Mouse (Mus musculus): Measurements from ENCODE around the gene Colgalt1. TPM values are rescaled to one million over a fixed set of nuclear protein-coding genes. Genes with fewer than 3 reads are reported as not detected.
A peak's percentile ranks its signal among the peaks of the same experiment; 100 is the strongest.

Colgalt1 gene
- polyA plus RNA-seq, 1 experiment, result 0.72 TPM

GRCm38 (mm10) chr8:71668220-71668975 lies 57.6 kb downstream of the Colgalt1 start:
- no peak for TF ChIP-seq TAL1 (IDR thresholded peaks at IDR 0.05; ENCODE audit: low read length)
- TF ChIP-seq GATA1 (IDR thresholded peaks at IDR 0.05; ENCODE audit: low read length), result no peak
- Histone ChIP-seq H3K27me3 (ENCODE audit: control insufficient read depth) (peaks cover 64% of the 10 kb centered on the region), H3K4me3 (replicated peaks) (no peak overlapping the region), H3K9me3 (ENCODE audit: control insufficient read depth, low read length) (no peaks in the 10 kb centered on the region), H3K4me1 (ENCODE audit: control insufficient read depth) (peaks cover 23% of the 10 kb centered on the region), H3K36me3 (ENCODE audit: control insufficient read depth) (no peaks in the 10 kb centered on the region)

- peaks cover 60% of the 10 kb centered on the region for H3K27me3 ChIP-seq (ENCODE audit: control insufficient read depth)
Observed at GRCm38 (mm10) chr8:71670198-71670597, 59.4 kb downstream of the Colgalt1 start.

GRCm38 (mm10) chr8:71670621-71671548 lies 60.1 kb downstream of the Colgalt1 start:
- peaks cover 57% of the 10 kb centered on the region for H3K27me3 ChIP-seq (ENCODE audit: control insufficient read depth)
- TF ChIP-seq TAL1 (IDR thresholded peaks at IDR 0.05; ENCODE audit: low read length), result no peak
- no peak for TF ChIP-seq GATA1 (IDR thresholded peaks at IDR 0.05; ENCODE audit: low read length)
- no peaks in the 10 kb centered on the region for H3K36me3 ChIP-seq (ENCODE audit: control insufficient read depth)
- peaks cover 23% of the 10 kb centered on the region for H3K4me1 ChIP-seq (ENCODE audit: control insufficient read depth)
- no peaks in the 10 kb centered on the region for H3K9me3 ChIP-seq (ENCODE audit: control insufficient read depth, low read length)
- H3K4me3 ChIP-seq (replicated peaks), result peak overlapping the region; percentile 59

More at GRCm38 (mm10) chr8:71670198-71670597, 59.4 kb downstream of the Colgalt1 start:
- Histone ChIP-seq H3K9me3 (ENCODE audit: control insufficient read depth, low read length) (no peaks in the 10 kb centered on the region), H3K4me3 (replicated peaks) (no peak overlapping the region), H3K4me1 (ENCODE audit: control insufficient read depth) (peaks cover 23% of the 10 kb centered on the region), H3K36me3 (ENCODE audit: control insufficient read depth) (no peaks in the 10 kb centered on the region)
- TF ChIP-seq TAL1 (IDR thresholded peaks at IDR 0.05; ENCODE audit: low read length) (no peak), GATA1 (IDR thresholded peaks at IDR 0.05; ENCODE audit: low read length) (no peak)

DNA sequence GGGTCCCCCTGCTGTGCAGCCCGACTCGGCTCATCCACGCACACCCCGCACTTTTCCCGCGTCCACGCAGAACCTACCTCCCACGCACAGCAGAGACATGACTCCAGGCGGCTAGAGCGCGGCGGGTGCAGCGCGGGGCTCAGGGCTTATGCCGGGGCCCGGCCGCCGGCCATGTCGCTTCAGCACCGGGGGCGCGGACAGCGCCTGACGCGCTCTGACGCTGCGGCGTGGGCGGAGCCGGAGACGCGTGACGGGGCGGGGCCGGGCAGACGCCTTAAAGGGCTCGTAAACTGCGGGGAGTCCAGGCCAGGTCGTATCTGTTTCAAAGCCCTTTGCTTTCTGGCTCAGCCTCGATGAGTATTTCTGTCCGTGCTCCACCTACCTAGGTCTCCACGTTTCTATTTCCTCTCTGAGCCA lies 60.8 kb downstream of the Colgalt1 start, which contains the start of gene Unc13a:
Unc13a (minus strand) TSS at position 209 of the 417 bp plus-strand sequence.
- peaks cover 25% of the 10 kb centered on the region for H3K4me1 ChIP-seq (ENCODE audit: control insufficient read depth)
- peaks cover 50% of the 10 kb centered on the region for H3K27me3 ChIP-seq (ENCODE audit: control insufficient read depth)
- no peaks in the 10 kb centered on the region for H3K36me3 ChIP-seq (ENCODE audit: control insufficient read depth)

DNA sequence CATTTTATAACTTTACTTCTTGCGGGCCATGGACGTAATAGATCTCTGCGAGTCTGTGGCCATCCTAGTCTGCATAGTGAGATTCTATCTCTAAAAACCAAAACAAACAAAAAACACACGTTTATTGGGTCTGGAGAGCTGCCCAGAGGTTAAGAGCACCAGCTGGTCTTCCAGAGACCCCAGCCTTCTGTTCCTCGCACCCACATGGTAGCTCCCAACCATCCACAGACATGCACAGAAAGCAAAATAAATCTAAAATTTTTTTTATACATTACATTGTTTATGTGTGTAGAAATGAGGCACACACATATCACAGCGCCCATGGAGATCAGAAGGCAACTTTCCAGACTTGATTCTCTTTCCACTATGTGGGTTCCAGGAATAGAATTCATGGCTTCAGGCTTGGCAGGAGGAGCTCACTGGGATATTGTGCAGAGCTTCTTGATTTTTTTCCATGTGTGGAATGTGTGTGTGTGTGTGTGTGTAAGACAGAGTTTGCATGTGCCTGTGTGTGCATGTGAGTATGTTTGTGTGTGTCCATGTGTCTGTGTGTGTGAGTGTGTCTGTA lies 61.5 kb downstream of the Colgalt1 start:
- H3K4me3 ChIP-seq (replicated peaks), result peak overlapping the region; percentile 59
- peaks cover 31% of the 10 kb centered on the region for H3K4me1 ChIP-seq (ENCODE audit: control insufficient read depth)
- H3K27me3 ChIP-seq (ENCODE audit: control insufficient read depth), result peaks cover 43% of the 10 kb centered on the region
- H3K9me3 ChIP-seq (ENCODE audit: control insufficient read depth, low read length), result no peaks in the 10 kb centered on the region
- no peaks in the 10 kb centered on the region for H3K36me3 ChIP-seq (ENCODE audit: control insufficient read depth)
- TF ChIP-seq TAL1 (IDR thresholded peaks at IDR 0.05; ENCODE audit: low read length), result no peak
- TF ChIP-seq GATA1 (IDR thresholded peaks at IDR 0.05; ENCODE audit: low read length), result no peak

More for the DNA sequence above, 60.8 kb downstream of the Colgalt1 start, which contains the start of gene Unc13a:
- TF ChIP-seq TAL1 (IDR thresholded peaks at IDR 0.05; ENCODE audit: low read length), result no peak
- no peak for TF ChIP-seq GATA1 (IDR thresholded peaks at IDR 0.05; ENCODE audit: low read length)
- Histone ChIP-seq H3K9me3 (ENCODE audit: control insufficient read depth, low read length) (no peaks in the 10 kb centered on the region), H3K4me3 (replicated peaks) (peak within 1 kb of the TSS; percentile 59)

GRCm38 (mm10) chr8:71674071-71674470 lies 63.3 kb downstream of the Colgalt1 start:
- Histone ChIP-seq H3K4me1 (ENCODE audit: control insufficient read depth) (peaks cover 39% of the 10 kb centered on the region), H3K9me3 (ENCODE audit: control insufficient read depth, low read length) (peaks cover 4% of the 10 kb centered on the region), H3K36me3 (ENCODE audit: control insufficient read depth) (peaks cover 2% of the 10 kb centered on the region), H3K4me3 (replicated peaks) (no peak overlapping the region), H3K27me3 (ENCODE audit: control insufficient read depth) (peaks cover 27% of the 10 kb centered on the region)
- TF ChIP-seq TAL1 (IDR thresholded peaks at IDR 0.05; ENCODE audit: low read length) (no peak), GATA1 (IDR thresholded peaks at IDR 0.05; ENCODE audit: low read length) (no peak)

Other genes starting within 250 kb of the Colgalt1 start
- 16.3 and 17.0 TPM in 2 replicates for gene Use1, start 244.2 kb upstream of the Colgalt1 start, polyA plus RNA-seq (2012)
- 6.6 and 7.5 TPM in 2 replicates for gene Ocel1, start 239.7 kb upstream of the Colgalt1 start, polyA plus RNA-seq (2012)
- gene Nr2f6, start 229.0 kb upstream of the Colgalt1 start, polyA plus RNA-seq (2012), result 0.41 and 0.60 TPM in 2 replicates
- gene Ushbp1, start 215.2 kb upstream of the Colgalt1 start, polyA plus RNA-seq (2012), result 0.03 and 0.10 TPM in 2 replicates
- gene Babam1, start 214.1 kb upstream of the Colgalt1 start, polyA plus RNA-seq (2012), result 15.4 and 18.1 TPM in 2 replicates
- gene Ankle1, start 205.0 kb upstream of the Colgalt1 start, polyA plus RNA-seq (2012), result 17.4 and 17.5 TPM in 2 replicates
- gene Abhd8, start 147.3 kb upstream of the Colgalt1 start, polyA plus RNA-seq (2012), result 3.9 and 4.7 TPM in 2 replicates
- 18.9 and 20.4 TPM in 2 replicates for gene Mrpl34, start 146.0 kb upstream of the Colgalt1 start, polyA plus RNA-seq (2012)
- 41.0 and 42.3 TPM in 2 replicates for gene Dda1, start 141.8 kb upstream of the Colgalt1 start, polyA plus RNA-seq (2012)
- 0.09 and 0.20 TPM in 2 replicates for gene Ano8, start 125.0 kb upstream of the Colgalt1 start, polyA plus RNA-seq (2012)
- 1.2 and 1.4 TPM in 2 replicates for gene Gtpbp3, start 122.9 kb upstream of the Colgalt1 start, polyA plus RNA-seq (2012)
- 0.18 and 0.30 TPM in 2 replicates for gene Plvap, start 99.2 kb upstream of the Colgalt1 start, polyA plus RNA-seq (2012)
- gene Ccdc194, start 85.3 kb upstream of the Colgalt1 start, polyA plus RNA-seq (2012), result 0.02 TPM in 1 of 2 replicates, not detected in the other
- 0.21 and 0.72 TPM in 2 replicates for gene Bst2, start 73.5 kb upstream of the Colgalt1 start, polyA plus RNA-seq (2012)
- 2.9 and 3.6 TPM in 2 replicates for gene Mvb12a, start 68.1 kb upstream of the Colgalt1 start, polyA plus RNA-seq (2012)
- gene Tmem221, start 52.1 kb upstream of the Colgalt1 start, polyA plus RNA-seq (2012), result not detected in 2 replicates
- not detected in 2 replicates for gene Nxnl1, start 44.4 kb upstream of the Colgalt1 start, polyA plus RNA-seq (2012)
- 0.02 and 0.03 TPM in 2 replicates for gene Slc27a1, start 42.1 kb upstream of the Colgalt1 start, polyA plus RNA-seq (2012)
- gene Pgls, start 18.8 kb upstream of the Colgalt1 start, polyA plus RNA-seq (2012), result 12.5 and 16.2 TPM in 2 replicates
- 0.10 and 0.13 TPM in 2 replicates for gene Fam129c, start 13.3 kb upstream of the Colgalt1 start, polyA plus RNA-seq (2012)
- gene Unc13a, start 60.8 kb downstream of the Colgalt1 start, polyA plus RNA-seq (2012), result 0.01 TPM in 1 of 2 replicates, not detected in the other
- 1.5 TPM in 2 replicates for gene Jak3, start 65.3 kb downstream of the Colgalt1 start, polyA plus RNA-seq (2012)
- gene Insl3, start 78.2 kb downstream of the Colgalt1 start, polyA plus RNA-seq (2012), result 0.36 and 0.75 TPM in 2 replicates
- gene B3gnt3, start 90.8 kb downstream of the Colgalt1 start, polyA plus RNA-seq (2012), result 3.4 and 3.7 TPM in 2 replicates
- 14.2 and 14.6 TPM in 2 replicates for gene Fcho1, start 114.7 kb downstream of the Colgalt1 start, polyA plus RNA-seq (2012)